Mouse (Mus musculus): ENCODE results near the gene Oxsr1. TPM values are rescaled to one million over a fixed set of nuclear protein-coding genes. Genes with fewer than 3 reads are reported as not detected.
A peak's percentile ranks its signal among the peaks of the same experiment; 100 is the strongest.
"Not testable (repeated sequence)": the region's sequence is repeated elsewhere in the genome, so short reads cannot be mapped to it uniquely, and the experiment has no call there.

Oxsr1 gene
- 14.2 and 14.3 TPM in 2 replicates for polyA plus RNA-seq (2016; fragmentation: Nextera tagmentation; extraction: Ambion mirVana)

DNA sequence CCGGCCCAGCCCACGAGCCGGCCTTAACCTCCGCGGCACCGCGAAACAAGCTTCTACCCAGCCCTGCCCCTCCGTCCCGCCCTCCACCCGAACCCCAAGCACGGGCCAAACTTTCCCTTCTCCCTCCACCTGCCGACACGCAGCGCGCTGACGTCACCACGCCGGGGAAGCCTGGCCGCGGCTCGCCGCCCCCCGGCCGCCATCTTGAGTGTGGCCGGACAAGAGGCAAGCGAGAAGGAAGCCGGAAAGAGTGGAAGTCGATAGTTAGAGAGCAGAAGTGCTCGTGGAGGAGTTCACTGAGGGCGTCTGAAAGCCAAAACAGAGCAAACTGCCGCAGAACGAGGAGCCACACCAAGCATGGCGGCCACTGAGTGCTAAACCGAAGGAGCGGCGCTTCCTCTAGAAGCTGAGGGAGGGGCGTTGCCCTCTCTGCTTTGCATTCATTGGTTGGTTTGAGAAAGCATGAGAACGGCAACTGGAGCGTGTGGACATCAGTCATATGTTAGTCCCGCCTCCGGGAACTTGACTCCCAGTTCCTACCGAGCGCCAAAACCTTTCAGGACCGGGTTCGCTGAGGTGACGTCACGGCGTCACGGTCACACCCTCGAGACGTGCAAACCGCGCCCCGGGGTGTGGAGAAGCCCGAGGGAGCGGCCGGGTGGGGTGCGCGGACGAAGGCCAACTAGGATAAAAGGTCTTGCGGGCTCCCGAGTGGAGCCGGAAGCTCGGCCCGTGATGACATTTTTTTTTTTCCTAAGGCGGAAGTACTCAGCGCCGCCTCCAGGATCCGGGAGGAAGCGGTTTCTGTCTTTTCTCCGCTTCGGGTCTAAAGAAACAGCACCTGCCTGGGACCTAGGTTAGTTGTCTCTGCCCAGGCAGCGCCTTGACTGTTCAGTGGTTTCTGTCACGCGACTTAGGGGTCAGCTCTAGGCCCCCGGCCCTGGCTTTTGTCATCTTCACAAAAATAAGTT is at the start of gene Oxsr1:
Oxsr1 (minus strand) TSS at position 139 of the 971 bp plus-strand sequence.
- Histone ChIP-seq H3K27me3 (ENCODE audit: poor library complexity, severe bottlenecking) (no peaks in the 10 kb centered on the region), H3K9me3 (no peaks in the 10 kb centered on the region), H3K27ac (peak within 1 kb of the TSS; percentile 99), H3K4me1 (peaks cover 35% of the 10 kb centered on the region), H3K36me3 (replicated peaks) (peaks cover 11% of the 10 kb centered on the region), H3K4me3 (peak within 1 kb of the TSS; percentile 98)
- WGBS: under 1% methylated on average over 76 of the region's 76 CpGs
- DNase-seq (ENCODE audit: extremely low spot score, low spot score): peak; percentile 96

DNA sequence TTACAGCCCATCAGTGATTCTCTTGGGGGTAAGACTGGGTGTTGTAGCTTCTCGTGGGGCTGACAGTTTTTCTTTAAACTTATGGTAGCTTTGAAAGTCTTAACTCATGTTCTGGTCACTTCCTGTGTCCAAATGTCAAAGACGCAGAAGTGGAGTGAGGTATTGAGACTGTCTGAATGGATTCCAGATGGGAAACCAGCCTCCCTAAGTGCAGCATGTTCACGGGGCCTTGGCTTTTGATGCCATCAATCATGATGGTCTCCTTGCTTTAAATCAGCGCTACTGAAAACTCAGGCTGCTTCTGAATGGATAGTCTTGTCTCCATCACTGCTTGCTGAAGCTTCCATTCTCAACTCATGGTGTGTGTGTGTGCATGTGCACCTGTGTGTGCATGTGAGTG is 49.0 kb upstream of the Oxsr1 start:
- H3K4me1 ChIP-seq: no peaks in the 10 kb centered on the region
- H3K4me3 ChIP-seq: no peak overlapping the region
- no peak overlapping the region for H3K27ac ChIP-seq
- no peaks in the 10 kb centered on the region for H3K9me3 ChIP-seq
- H3K36me3 ChIP-seq (replicated peaks): peaks cover 70% of the 10 kb centered on the region
- WGBS: 75% methylated on average over 4 of the region's 4 CpGs
- no peak for DNase-seq (ENCODE audit: extremely low spot score, low spot score)
- H3K27me3 ChIP-seq (ENCODE audit: poor library complexity, severe bottlenecking): no peaks in the 10 kb centered on the region

DNA sequence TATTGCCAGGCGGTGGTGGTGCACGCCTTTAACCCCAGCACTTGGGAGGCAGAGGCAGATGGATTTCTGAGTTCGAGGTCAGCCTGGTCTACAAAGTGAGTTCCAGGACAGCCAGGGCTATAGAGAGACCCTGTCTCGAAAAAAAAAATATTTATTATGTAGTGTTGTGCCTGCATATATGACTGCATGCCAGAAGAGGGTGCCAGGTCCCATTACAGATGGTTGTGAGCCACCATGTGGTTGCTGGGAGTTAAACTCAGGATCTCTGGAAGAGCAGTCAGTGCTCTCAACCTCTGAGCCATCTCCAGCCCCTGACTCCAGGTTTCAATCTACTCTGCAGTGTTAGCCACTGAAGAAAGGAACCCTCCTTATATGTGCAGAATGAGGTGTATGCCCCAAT is 48.5 kb upstream of the Oxsr1 start:
- 89% methylated on average over 4 of the region's 4 CpGs for WGBS
- not testable (repeated sequence) for H3K27me3 ChIP-seq (ENCODE audit: poor library complexity, severe bottlenecking); DNase-seq (ENCODE audit: extremely low spot score, low spot score); H3K4me3 ChIP-seq; H3K27ac ChIP-seq; H3K4me1 ChIP-seq; H3K9me3 ChIP-seq
- H3K36me3 ChIP-seq (replicated peaks): peaks cover 68% of the 10 kb centered on the region

DNA sequence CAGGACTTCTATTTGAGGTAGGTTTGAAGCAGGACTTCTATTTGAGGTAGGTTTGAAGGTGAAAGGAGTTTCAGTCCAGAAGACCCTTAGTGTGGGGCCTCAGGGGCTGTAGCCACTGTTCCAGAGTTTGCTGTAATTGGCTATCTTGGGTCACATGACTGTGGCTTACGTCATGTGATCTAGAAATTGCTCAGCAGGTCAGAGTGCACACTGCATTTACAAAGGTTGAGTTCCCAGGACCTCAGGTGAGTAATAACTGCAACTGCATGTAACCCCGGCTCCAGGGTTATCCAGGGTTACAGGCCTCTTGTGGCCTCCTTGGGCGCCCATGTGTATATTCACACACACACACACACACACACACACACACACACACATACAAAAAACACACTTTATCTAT is 46.1 kb upstream of the Oxsr1 start:
- Histone ChIP-seq H3K27ac (no peak overlapping the region), H3K27me3 (ENCODE audit: poor library complexity, severe bottlenecking) (no peaks in the 10 kb centered on the region), H3K4me1 (no peaks in the 10 kb centered on the region), H3K9me3 (no peaks in the 10 kb centered on the region), H3K36me3 (replicated peaks) (peaks cover 65% of the 10 kb centered on the region), H3K4me3 (no peak overlapping the region)
- DNase-seq (ENCODE audit: extremely low spot score, low spot score): no peak
- 91% methylated on average over 3 of the region's 3 CpGs for WGBS

DNA sequence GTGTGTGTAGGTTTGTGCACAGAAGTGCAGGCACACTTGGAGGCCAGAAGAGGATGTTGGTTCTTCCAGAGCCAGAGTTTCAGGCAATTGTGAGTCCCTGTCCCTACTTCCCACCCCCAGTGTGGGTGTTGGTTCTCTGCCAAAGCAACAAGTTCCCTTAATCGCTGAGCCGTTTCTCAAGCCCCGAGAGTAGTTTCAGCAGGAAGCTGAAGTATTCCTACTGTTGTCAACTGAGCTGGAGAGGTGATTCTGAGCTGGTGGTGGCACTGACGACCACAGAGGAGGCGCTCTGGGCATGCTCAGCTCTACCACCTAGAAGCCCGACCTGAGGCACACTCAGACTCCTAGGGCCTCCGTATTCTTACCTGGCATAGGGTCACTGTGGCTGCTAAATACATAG is 43.1 kb upstream of the Oxsr1 start, which contains the start of gene Slc22a14:
Slc22a14 (minus strand) TSS at position 270 of the 400 bp plus-strand sequence.
- 81% methylated on average over 7 of the region's 7 CpGs for WGBS

DNA sequence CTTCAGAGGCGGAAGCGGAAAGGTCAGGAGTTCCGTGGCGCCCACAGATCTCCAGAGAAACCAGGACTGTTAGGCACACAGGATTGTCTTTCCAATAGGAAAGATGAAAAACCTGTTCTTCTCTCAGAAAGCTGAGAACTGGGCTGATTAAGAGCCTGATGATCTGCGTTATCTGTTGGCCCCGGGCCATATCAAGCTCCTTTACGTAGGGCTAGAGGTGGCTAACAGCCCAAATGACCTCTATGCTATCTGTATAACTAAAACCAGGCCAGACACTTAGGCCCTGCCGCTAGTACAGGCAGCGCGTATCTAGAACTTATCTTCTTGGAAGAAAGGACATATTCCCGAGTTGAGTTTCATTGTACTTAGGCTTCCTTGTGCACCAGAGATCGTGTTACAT is 41.0 kb upstream of the Oxsr1 start:
- DNase-seq (ENCODE audit: extremely low spot score, low spot score): no peak
- Histone ChIP-seq H3K27me3 (ENCODE audit: poor library complexity, severe bottlenecking) (peaks cover 3% of the 10 kb centered on the region; the same call in 1 of the 2 replicates), H3K4me3 (no peak overlapping the region), H3K4me1 (peaks cover 3% of the 10 kb centered on the region), H3K9me3 (no peaks in the 10 kb centered on the region), H3K27ac (no peak overlapping the region), H3K36me3 (replicated peaks) (peaks cover 61% of the 10 kb centered on the region)
- 82% methylated on average over 12 of the region's 12 CpGs for WGBS

More for the DNA sequence above, 43.1 kb upstream of the Oxsr1 start, which contains the start of gene Slc22a14:
- Histone ChIP-seq H3K9me3 (no peaks in the 10 kb centered on the region), H3K27me3 (ENCODE audit: poor library complexity, severe bottlenecking) (no peaks in the 10 kb centered on the region), H3K36me3 (replicated peaks) (peaks cover 72% of the 10 kb centered on the region), H3K4me1 (no peaks in the 10 kb centered on the region; the same call in 1 of the 2 replicates), H3K27ac (no peak within 1 kb of the TSS), H3K4me3 (no peak within 1 kb of the TSS)
- DNase-seq (ENCODE audit: extremely low spot score, low spot score): no peak

DNA sequence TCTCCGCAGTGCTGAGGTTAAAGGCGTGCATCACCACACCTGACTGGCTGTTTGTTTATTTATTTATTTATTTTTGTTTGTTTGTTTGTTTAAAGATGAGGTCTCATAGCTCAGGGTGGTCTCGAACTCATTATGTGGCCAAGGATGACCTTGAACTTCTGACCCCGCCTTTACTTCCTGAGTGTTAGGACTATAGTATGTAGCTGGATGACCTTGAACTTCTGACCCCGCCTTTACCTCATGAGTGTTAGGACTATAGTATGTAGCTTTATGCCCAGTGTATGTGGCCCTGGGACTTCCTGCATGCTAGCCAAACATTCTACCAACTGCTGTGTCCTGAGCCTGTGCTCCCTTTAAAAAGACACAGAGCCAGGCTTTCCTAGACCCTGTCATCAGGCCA is 39.2 kb upstream of the Oxsr1 start:
- peaks cover 14% of the 10 kb centered on the region for H3K4me1 ChIP-seq
- H3K36me3 ChIP-seq (replicated peaks): peaks cover 50% of the 10 kb centered on the region
- no peaks in the 10 kb centered on the region for H3K9me3 ChIP-seq
- WGBS: 92% methylated on average over 5 of the region's 5 CpGs
- no peak overlapping the region for H3K4me3 ChIP-seq
- peaks cover 5% of the 10 kb centered on the region; the same call in 1 of the 2 replicates for H3K27me3 ChIP-seq (ENCODE audit: poor library complexity, severe bottlenecking)
- no peak for DNase-seq (ENCODE audit: extremely low spot score, low spot score)
- H3K27ac ChIP-seq: no peak overlapping the region

DNA sequence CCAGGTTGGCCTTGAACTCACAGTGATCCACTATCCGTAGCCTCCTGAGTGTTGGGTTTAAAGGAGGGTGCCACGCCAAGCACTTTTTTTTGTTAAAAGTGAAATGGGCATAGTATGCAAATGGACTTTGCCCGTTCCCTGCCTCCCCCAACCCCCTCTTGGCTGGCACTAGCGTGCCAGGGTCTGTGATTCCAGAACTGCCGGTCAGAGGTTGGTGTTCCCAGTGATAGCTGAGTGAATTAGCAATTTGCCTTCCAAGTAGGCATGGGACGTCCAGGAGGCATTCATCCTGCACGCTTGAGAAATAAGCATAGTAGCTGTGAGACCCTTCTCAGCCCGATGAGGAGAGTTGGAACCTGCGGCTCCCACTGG is 35.8 kb upstream of the Oxsr1 start:
- H3K27me3 ChIP-seq (ENCODE audit: poor library complexity, severe bottlenecking): peaks cover 5% of the 10 kb centered on the region; the same call in 1 of the 2 replicates
- peak overlapping the region; percentile 89; the same call in 1 of the 2 replicates for H3K27ac ChIP-seq
- peaks cover 14% of the 10 kb centered on the region for H3K4me1 ChIP-seq
- no peaks in the 10 kb centered on the region for H3K9me3 ChIP-seq
- peaks cover 31% of the 10 kb centered on the region for H3K36me3 ChIP-seq (replicated peaks)
- DNase-seq (ENCODE audit: extremely low spot score, low spot score): peak; percentile 21
- WGBS: 56% methylated on average over 9 of the region's 9 CpGs
- H3K4me3 ChIP-seq: peak overlapping the region; percentile 80

DNA sequence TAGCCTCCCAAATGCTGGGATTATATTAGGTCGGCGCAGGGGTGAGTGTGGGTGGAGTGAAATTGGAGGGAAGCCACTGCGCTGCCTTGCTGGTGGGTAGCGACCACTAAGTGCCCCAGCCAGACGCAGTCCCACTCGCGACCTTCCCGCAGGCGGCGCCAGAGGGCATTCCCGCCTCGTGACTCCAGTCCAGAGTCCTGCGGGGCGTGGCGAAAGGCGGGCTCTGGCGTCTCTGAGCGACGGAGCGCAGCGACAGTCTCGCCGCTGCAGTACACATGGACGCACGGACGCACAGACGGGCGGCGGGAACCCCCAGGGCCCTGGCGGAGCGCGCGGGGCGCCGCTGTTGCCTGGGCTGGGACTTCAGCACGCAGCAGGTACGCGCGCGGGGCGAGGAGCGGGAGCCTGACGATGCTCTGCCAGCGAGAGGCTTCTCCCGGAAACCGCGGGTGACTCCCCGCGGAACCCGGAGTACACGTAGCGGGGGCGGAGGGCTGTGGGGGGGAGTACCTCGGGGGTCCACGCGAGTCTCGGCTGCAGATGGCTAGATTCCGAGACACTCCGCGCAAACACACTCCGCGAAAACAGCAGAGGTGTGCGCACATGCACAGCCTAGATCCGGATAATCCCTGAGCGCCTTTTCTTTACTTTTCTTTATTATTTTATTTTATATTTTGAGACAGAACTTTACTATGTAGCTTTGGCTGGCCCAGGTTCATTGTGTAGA is 35.3 kb upstream of the Oxsr1 start, which contains the start of gene Xylb:
Xylb (plus strand) TSS at position 51 of the 727 bp plus-strand sequence.
- DNase-seq (ENCODE audit: extremely low spot score, low spot score): peak; percentile 88
- Histone ChIP-seq H3K9me3 (no peaks in the 10 kb centered on the region), H3K27me3 (ENCODE audit: poor library complexity, severe bottlenecking) (peaks cover 5% of the 10 kb centered on the region; the same call in 1 of the 2 replicates), H3K4me1 (peaks cover 14% of the 10 kb centered on the region), H3K27ac (peak within 1 kb of the TSS; percentile 89), H3K4me3 (peak within 1 kb of the TSS; percentile 80), H3K36me3 (replicated peaks) (peaks cover 26% of the 10 kb centered on the region)
- 4% methylated on average over 65 of the region's 65 CpGs for WGBS

DNA sequence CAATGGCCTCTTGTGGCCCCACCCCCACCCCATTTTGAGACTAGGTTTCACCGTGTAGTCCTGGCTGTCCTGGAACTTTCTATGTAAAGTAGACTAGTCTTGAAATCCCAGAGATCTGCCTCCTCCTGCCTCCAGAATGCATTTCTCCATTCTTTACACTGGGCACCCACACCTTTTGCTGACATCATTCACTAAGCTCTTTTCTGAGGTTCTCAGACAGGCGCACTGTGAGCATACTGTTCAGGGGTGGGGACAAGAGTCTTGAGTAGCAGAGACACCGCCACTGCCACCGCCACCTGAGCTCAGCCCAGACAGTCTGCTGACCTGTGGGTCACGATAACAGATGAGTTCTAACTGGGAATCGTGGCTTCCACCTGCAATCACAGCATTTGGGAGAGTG is 33.7 kb upstream of the Oxsr1 start:
- peaks cover 18% of the 10 kb centered on the region for H3K36me3 ChIP-seq (replicated peaks)
- WGBS: 91% methylated on average over 6 of the region's 6 CpGs
- no peak for DNase-seq (ENCODE audit: extremely low spot score, low spot score)
- peaks cover 14% of the 10 kb centered on the region for H3K4me1 ChIP-seq
- H3K4me3 ChIP-seq: no peak overlapping the region
- no peaks in the 10 kb centered on the region for H3K9me3 ChIP-seq
- H3K27me3 ChIP-seq (ENCODE audit: poor library complexity, severe bottlenecking): peaks cover 5% of the 10 kb centered on the region; the same call in 1 of the 2 replicates
- no peak overlapping the region for H3K27ac ChIP-seq

DNA sequence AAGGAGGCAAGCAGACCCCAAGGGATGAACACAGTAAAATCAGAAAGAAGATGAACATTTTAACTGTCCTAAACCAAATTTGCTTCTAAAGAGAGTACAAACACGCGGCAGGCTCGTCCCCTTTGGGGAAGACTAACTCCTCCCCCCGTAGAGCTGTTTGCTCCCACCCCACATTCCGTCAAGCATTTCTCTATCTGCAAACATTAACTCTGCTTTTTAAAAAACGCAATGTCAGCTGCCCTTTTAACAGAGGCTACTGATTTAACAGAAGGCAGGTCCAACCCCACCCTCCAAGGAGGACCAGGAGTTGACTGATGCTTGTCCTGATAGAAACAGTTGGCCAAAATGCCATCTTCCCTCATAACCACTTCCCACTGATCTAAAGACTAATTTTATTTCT is 31.7 kb upstream of the Oxsr1 start:
- Histone ChIP-seq H3K4me1 (peaks cover 14% of the 10 kb centered on the region), H3K9me3 (no peaks in the 10 kb centered on the region), H3K36me3 (replicated peaks) (peaks cover 25% of the 10 kb centered on the region), H3K4me3 (no peak overlapping the region), H3K27me3 (ENCODE audit: poor library complexity, severe bottlenecking) (peaks cover 5% of the 10 kb centered on the region; the same call in 1 of the 2 replicates), H3K27ac (no peak overlapping the region)
- 85% methylated on average over 6 of the region's 6 CpGs for WGBS
- DNase-seq (ENCODE audit: extremely low spot score, low spot score): no peak

DNA sequence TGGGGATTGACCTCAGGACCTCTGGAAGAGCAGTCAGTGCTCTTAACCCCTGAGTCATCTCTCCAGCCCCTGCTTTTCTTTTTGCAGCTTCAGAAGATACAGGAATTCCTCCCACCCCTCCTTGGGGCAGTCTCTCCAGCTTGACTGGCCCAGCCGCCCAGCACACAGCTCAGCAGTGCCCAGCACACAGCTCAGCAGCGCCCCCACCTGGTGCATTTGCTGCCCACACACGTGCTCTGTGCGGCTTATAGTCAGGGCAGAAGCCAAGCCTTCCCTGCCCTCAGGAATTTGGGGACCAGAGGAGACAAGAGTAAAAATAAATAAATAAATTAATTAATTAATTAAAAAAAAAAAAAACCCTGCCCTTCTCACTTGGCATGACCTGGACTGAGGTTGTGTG is 29.8 kb upstream of the Oxsr1 start:
- WGBS: 11% methylated on average over 4 of the region's 4 CpGs

More for the DNA sequence above, 29.8 kb upstream of the Oxsr1 start:
- peaks cover 42% of the 10 kb centered on the region for H3K36me3 ChIP-seq (replicated peaks)
- H3K27ac ChIP-seq: no peak overlapping the region
- H3K4me3 ChIP-seq: no peak overlapping the region
- H3K27me3 ChIP-seq (ENCODE audit: poor library complexity, severe bottlenecking): no peaks in the 10 kb centered on the region
- H3K9me3 ChIP-seq: no peaks in the 10 kb centered on the region
- peak; percentile 71 for DNase-seq (ENCODE audit: extremely low spot score, low spot score)
- H3K4me1 ChIP-seq: no peaks in the 10 kb centered on the region
